Mouse (Mus musculus) natural killer cell, adult 2 months (primary cell): ENCODE measurements around the gene Rtel1.

ENCODE experiments used
- DNase-seq, 2 experiments: peaks; one replicate each; pipeline ENCODE4 v3.0.0; 2022; ENCODE audit warnings: low spot score in 2 of 2

Gene Rtel1

DNA sequence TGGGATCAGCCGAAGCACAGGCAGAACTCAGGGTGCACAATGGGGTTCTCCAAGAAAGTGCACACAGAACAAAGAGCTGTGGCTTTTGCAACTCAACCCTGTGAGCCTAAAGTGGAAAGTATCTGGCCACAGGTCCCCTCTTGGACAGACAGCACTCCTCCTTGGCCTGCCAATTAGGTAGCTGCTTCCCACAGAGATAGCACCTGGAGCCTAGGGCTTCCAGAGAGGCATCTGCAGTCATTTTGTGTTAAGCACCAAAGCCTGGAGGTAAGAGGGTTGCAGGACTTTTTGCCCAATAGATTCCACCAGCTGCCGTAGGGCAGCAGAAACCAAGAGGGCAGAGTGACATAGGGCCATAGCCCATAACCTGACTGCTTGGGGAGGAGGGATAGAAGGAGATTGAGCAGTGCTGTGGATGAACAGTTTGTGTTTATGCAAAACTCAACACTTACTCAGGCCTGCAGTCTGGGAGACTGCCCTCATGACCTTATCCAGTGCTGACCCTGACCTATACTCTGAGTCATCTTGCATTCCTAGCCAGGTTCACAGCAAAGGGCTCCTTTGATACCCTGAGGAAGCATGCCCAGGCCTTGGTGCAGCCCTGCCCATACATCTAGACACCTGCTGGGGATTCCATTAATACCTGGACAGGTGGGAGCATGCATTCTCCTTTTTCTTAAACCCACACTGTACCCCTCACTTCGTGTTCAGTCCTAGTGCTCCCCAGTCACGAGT is 70.8 kb downstream of the Rtel1 start:
- DNase-seq, result no peak

DNA sequence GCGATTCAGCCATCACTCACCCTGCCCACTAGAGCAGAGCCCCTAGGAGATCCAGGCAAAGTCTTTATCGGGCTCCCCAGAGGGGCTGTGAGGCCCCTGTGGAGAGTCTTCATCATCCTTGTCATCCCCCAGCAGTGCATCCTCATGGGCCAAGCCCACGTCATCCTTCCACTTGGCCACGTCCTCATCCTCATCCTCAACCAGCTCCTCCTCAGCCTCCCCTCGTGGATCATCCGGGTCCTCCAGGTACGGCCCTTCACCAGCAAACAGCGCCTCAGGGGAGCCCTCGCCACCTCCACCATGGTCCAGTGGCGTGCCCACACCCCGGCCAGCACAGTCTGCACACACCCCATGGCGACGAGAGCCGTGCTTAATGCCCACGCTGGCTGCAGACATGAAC is 71.5 kb downstream of the Rtel1 start:
- DNase-seq, result no peak

DNA sequence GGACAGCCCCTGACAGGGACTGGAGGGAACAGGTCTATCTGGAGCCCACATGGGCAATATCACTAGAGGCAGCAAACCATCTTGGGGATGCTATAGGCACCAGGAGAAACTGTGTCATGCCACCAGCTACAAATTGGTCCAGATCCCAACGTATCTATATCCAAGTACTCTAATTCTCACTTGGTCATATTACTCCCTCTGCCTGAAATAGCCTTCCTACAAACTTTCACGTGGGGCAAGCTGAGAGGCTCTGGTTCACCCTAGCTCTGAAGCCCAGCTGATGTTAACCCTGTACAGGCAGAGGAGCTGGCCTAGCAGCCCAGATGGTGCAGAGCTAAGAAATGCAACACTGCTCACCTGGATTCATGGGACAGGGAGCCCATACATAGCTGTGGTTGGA is 72.0 kb downstream of the Rtel1 start:
- no peak for DNase-seq

DNA sequence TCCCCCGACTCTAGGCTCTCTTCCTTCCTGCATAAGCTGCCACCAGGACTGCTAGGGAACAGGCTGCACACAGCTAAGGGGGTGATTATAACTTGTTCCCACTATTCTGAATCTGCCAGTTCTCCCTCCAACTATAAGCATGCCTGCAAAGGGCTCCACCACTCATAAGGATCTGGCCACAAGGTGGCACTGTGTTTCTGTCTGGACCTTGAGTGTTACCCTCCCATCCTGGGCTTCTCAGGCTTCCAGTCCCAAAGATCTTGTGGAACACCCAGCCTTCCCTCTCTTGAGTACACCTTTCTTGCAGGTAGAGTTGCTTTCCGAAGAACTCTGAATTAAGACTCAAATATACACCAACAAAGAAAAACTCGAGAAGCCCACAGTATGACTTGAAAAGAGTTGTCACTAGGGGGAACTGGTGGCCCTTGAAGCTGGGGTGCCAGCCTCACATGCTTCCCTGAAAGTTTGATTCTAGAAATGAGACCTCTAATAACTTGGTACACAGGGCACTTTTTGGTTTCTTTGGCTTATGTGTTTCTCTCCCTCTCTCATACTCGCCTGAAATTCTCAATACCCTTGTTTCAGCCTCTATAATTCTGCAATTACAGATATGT is 73.2 kb downstream of the Rtel1 start:
- DNase-seq, result peak; percentile 69 to 79

DNA sequence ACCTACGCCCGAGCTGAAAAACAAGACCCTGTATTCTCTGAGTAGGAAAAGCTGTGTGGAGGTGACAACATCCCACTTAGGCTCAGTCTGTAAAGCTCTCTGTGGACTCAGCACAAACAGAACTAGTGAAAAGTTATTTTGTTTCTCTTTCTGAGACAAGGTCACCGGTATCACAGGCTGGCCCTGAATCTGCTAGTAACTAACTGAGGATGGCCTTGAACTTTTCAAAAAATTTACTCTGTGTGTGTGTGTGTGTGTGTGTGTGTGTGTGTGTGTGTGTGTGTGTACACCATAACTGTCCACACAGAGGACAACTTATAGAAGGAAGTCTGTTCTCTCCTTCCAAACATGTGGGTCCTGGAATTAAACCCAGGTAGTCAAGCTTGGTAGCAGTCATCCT is 74.5 kb downstream of the Rtel1 start:
- no peak for DNase-seq

DNA sequence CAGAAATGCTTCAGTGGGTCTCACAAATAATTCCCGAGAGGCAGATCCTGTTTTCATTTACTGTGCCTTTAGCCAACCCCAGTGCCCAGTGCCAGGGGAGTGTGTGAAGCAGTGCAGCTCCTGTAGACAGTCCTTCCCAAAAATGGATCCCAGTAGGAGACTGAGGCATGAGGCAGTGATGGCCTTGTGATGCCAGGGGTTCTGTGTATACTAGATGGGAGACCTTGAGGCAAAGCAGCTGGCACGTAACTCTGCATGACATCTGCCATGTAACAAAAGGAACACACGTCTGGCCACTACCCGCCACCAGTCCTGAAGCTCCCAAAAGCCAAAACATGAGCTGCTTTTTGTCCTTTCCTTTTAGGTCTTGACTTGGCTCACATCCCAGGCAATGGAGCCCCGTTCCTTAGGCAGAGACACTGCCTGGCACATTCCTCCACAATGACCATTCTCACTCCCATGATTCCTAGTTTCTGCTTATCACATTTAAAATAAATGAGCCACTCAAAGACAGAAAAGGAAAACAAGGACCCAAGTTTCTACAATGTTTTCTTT is 77.7 kb downstream of the Rtel1 start:
- DNase-seq, result no peak

DNA sequence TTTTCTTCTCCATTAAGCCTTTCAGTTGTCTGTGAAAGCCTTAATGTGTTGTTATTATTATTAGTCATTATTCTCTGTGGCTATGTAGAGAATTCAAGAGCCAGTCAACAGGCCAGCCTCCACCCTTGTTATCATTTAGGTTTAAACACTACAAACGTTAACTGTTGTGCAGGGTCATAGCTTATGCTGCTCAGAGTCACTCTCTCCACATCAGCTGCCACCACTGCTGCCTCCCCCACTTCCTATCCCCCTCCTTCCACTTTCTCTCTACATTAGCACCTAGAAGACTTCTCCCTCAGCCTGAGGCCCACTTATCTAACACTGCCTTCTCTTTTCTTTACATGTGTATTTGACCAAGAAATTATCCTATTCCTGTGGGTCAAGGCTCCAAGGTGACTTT is 82.0 kb downstream of the Rtel1 start:
- no peak for DNase-seq

DNA sequence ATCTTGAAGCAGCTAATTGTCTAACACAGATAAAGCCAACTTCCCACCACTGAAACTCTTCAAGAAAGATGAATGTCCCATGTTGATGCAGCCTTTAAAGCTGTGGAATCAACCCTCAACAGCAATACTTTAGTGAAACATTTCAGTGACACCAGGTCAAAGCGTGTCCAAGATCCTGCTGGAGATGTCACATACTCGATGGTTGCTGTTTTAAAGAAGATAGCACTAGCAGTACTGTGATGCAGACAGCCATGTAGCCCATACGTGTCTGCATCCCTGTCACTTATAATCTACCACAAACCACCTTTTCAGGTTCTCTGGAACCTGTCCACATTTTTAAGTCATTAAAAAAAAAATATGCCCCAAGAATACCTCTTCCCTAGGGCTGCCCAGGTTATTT is 84.2 kb downstream of the Rtel1 start:
- no peak for DNase-seq
